Mouse (Mus musculus): ENCODE measurements around the gene Tfap2c. TPM values are rescaled to one million over a fixed set of nuclear protein-coding genes. Genes with fewer than 3 reads are reported as not detected.

The Tfap2c gene
- polyA plus RNA-seq, 1 experiment from 2014 or later: 6.3 TPM

DNA sequence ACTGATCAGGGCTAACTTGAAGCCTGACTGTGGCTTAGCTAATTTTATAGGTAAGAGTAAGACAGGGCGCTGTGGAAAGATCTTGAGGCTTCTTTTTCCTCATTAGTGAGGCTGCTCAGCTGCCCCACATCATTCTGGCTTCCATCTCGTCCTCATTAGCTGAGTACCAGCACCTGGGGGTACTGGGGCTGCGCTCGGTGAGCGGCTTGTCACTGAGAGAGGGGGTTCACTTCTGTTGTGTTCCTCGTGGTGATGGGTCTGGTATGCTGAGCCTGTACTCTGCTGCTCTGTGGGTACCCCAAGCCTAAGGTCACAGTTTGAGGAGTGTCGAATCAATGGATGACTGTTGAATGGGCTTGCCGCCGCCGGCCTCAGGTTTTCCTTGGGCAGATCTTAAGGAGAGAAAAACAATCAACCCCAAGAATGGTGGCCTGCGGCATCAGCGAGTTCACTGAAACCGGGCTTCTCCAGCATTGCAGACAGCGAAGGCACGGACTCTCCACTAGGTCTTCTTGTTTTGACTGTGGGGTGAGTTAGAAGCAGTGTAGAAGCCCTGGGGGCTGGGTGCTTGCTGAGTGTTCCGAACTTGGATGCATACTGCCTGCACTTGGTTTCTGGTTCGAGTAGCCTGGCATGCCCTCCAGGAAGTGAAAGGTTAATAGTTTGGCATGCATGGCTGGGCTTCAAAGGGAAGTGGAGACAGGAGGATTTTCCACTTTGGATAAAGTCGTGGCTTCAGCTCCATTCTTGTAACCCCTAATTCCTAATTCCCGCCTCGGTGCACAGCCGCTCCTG is 9.5 kb downstream of the Tfap2c start:
- H3K36me3 ChIP-seq: no peaks in the 10 kb centered on the region
- 0 out of 2 replicates have a peak overlapping the region, but pooled peaks have one; percentile 18 for H3K4me3 ChIP-seq
- H3K4me1 ChIP-seq: peaks cover 50% of the 10 kb centered on the region
- H3K27ac ChIP-seq (replicated peaks): no peak overlapping the region
- H3K27me3 ChIP-seq (ENCODE audit: low read depth, poor library complexity, severe bottlenecking): peaks cover 93% of the 10 kb centered on the region
- 28% methylated on average over 21 of the region's 21 CpGs for WGBS
- DNase-seq (ENCODE audit: low spot score): peak; percentile 28
- no peaks in the 10 kb centered on the region for H3K9me3 ChIP-seq (replicated peaks)

DNA sequence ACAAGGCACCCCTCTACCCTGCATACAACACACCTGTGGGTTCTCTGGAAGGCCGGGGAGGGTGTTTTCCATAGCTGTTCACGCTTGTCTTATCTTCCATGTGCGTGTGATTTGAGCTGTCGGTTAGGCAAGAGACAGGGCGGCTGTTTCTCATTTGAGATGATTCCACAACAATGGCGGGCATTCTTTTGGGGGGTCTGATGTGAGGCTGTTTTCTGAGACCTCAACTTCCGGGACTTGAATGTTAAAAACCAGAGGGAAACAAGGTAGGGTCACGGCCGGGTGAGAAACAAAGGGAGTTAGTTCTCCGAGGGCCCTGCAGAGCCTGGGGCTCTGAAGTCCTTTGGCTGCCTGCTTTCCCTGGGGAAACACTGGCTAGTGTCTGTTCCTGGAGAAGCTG is 11.6 kb downstream of the Tfap2c start:
- Histone ChIP-seq H3K27me3 (ENCODE audit: low read depth, poor library complexity, severe bottlenecking) (peaks cover 72% of the 10 kb centered on the region), H3K4me1 (peaks cover 44% of the 10 kb centered on the region)

DNA sequence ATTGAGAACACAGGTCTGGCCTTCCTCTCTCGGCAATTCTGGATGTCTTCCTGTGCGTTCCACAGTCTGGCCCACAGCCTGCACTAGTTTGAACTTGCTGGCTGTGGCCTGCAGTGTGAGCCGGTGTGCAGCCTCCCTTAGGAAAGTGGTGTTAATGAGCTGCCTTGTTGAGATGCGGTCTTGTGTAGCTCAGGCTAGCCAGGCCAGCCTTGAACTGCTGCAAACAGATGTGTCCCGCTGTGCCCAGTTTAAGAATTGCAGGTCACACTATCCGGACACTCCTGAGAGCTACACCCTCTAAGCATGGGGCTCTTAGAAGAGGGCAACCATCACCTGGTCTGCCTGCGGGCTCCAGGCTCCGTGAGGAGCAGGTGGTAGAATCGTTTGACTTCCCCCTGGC is 18.4 kb downstream of the Tfap2c start:
- H3K27ac ChIP-seq (replicated peaks): no peak overlapping the region
- H3K9me3 ChIP-seq (replicated peaks): no peaks in the 10 kb centered on the region
- H3K4me1 ChIP-seq: no peaks in the 10 kb centered on the region
- no peak overlapping the region for H3K4me3 ChIP-seq
- H3K27me3 ChIP-seq (ENCODE audit: low read depth, poor library complexity, severe bottlenecking): peaks cover 5% of the 10 kb centered on the region; the same call in 1 of the 2 replicates
- 92% methylated on average over 9 of the region's 9 CpGs for WGBS
- DNase-seq (ENCODE audit: low spot score): no peak
- no peaks in the 10 kb centered on the region for H3K36me3 ChIP-seq

More for the DNA sequence above, 11.6 kb downstream of the Tfap2c start:
- no peak for DNase-seq (ENCODE audit: low spot score)
- H3K4me3 ChIP-seq: no peak overlapping the region
- H3K27ac ChIP-seq (replicated peaks): no peak overlapping the region
- no peaks in the 10 kb centered on the region for H3K36me3 ChIP-seq
- H3K9me3 ChIP-seq (replicated peaks): no peaks in the 10 kb centered on the region
- WGBS: 34% methylated on average over 10 of the region's 10 CpGs

DNA sequence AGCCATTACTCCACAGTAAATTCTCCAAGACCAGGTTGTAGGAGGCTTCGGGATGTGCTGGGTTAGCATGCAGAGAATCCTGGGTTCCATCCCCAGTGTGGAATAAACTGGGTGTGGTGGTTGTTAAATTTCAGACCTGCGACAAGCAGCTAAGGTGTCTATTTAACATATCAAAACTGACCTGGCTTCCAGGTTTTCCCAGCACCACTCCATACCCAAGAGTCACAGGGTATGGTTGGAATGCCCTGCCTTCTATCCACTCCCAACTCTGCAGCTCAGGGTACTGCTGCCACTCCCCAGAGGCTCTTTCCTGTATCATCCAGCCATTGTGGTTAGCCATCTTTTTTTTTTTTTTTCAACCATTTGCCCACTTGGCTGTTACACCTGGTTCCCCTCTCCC is 19.1 kb downstream of the Tfap2c start:
- DNase-seq (ENCODE audit: low spot score): no peak
- Histone ChIP-seq H3K27me3 (ENCODE audit: low read depth, poor library complexity, severe bottlenecking) (no peaks in the 10 kb centered on the region), H3K36me3 (no peaks in the 10 kb centered on the region), H3K4me1 (no peaks in the 10 kb centered on the region), H3K9me3 (replicated peaks) (no peaks in the 10 kb centered on the region), H3K4me3 (no peak overlapping the region), H3K27ac (replicated peaks) (no peak overlapping the region)
- 79% methylated on average over 2 of the region's 2 CpGs for WGBS

DNA sequence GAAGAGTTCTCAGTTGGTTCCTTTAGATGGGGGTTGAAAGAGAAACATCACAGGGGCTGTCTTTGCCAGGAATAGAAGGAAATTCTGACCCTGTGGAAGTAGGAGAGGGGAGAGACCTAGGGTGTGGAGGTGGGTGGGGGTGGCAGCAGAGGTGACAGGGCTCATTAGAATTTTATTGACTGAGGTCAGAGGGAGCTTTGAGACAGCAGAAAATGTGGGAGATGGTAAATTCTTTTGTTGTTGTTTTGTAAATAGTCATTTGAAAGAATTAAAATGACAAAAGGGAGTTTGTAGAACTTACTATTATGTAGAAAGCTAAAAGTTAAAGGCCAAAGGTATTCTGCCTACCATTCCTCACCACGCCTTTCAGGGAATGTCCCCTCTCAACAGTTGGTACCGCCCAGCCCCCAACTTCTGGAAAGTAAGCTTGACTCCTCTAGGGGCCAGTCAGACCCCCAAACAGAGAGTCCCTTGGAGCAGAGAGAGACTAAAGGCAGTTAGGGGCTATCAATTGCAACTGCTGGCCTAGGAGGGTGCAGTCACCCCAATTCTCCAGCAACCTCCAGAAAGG is 27.9 kb downstream of the Tfap2c start:
- Histone ChIP-seq H3K27ac (replicated peaks) (no peak overlapping the region), H3K9me3 (replicated peaks) (no peaks in the 10 kb centered on the region), H3K4me3 (no peak overlapping the region), H3K4me1 (peaks cover 8% of the 10 kb centered on the region), H3K27me3 (ENCODE audit: low read depth, poor library complexity, severe bottlenecking) (peaks cover 30% of the 10 kb centered on the region), H3K36me3 (no peaks in the 10 kb centered on the region)
- WGBS: 60% methylated on average over 2 of the region's 2 CpGs
- no peak for DNase-seq (ENCODE audit: low spot score)

DNA sequence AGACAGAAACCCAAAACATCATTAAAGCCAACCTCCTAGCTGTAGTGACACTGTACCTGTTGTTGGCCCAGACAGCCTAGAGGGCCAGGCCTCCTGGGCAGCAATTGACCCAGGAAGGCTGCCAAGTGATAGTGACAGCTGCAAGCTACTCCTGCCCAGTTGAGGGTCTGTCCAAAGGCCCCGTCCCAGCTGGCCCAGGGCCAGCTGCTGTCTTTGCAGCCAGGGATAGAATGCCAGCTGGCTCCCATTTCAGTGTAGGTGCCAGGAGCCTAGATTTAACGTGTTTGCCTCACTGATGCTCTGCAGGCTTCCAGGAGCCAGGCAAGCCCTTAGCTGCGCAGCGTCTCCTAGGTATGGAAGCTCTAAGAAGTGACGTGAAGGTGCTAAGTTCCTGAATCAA is 29.8 kb downstream of the Tfap2c start:
- WGBS: 88% methylated on average over 5 of the region's 5 CpGs
- Histone ChIP-seq H3K9me3 (replicated peaks) (no peaks in the 10 kb centered on the region), H3K27ac (replicated peaks) (no peak overlapping the region), H3K4me3 (no peak overlapping the region), H3K4me1 (peaks cover 16% of the 10 kb centered on the region), H3K36me3 (no peaks in the 10 kb centered on the region), H3K27me3 (ENCODE audit: low read depth, poor library complexity, severe bottlenecking) (peaks cover 34% of the 10 kb centered on the region)
- no peak for DNase-seq (ENCODE audit: low spot score)

DNA sequence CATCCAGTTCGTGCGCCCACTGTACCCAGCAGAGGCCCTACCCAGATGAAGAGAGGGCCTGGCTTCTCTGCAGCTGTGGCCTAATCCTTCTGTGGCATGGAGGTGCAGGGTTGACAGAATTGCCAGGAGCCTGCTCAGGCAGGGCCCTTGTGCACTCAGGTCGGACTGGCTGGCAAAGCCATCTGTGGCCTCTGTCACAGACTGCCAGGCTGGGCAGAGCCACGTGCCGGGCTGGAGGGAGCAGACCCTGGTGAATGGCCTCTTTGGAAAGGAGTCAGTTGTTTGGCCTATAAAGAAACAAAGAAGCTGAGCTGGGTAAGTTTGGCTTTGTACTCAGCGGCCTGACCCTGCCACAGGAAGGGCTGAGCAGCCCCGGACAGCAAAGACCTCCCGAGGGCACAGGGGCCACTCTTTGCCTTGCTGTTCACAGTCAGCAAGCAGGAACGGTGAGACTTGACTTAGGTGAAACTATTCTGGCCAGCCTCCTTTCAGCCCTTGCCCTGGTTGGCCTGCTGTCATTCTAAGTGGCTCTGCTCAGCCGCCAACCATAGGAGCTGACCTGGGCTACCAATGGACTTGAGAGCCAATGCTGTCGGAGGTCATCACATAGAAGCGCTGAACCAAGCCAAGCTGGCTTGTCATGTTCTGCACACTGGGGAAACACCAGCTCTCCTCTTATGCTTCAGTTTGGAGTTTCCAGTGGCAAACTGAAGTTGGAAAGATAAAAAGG is 31.3 kb downstream of the Tfap2c start:
- peaks cover 16% of the 10 kb centered on the region for H3K4me1 ChIP-seq
- no peaks in the 10 kb centered on the region for H3K36me3 ChIP-seq
- 61% methylated on average over 12 of the region's 12 CpGs for WGBS
- peak; percentile 15 for DNase-seq (ENCODE audit: low spot score)
- H3K27me3 ChIP-seq (ENCODE audit: low read depth, poor library complexity, severe bottlenecking): peaks cover 38% of the 10 kb centered on the region
- no peaks in the 10 kb centered on the region for H3K9me3 ChIP-seq (replicated peaks)
- no peak overlapping the region for H3K4me3 ChIP-seq
- no peak overlapping the region for H3K27ac ChIP-seq (replicated peaks)

DNA sequence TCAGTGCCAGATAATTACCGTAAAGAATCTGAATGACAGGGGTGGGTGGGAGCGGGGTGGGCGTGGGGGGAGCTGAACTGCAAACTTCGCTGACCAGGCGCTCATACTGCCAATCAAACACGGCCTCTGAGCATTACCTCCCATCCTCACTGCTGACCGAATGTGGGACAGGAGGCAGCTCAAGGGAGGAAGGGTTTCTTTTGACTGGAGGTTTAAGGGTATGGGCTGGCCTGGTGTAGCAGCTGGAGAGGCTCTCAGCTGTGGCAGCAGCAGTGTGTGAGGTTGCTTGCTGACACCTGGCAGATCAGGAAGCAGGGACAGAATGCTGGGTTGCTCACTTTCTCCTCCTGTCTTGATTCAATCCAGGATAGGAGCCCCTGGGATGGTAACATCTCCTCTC is 33.9 kb downstream of the Tfap2c start:
- no peaks in the 10 kb centered on the region for H3K9me3 ChIP-seq (replicated peaks)
- no peak overlapping the region for H3K27ac ChIP-seq (replicated peaks)
- peaks cover 38% of the 10 kb centered on the region for H3K27me3 ChIP-seq (ENCODE audit: low read depth, poor library complexity, severe bottlenecking)
- WGBS: 67% methylated on average over 7 of the region's 7 CpGs
- H3K4me3 ChIP-seq: no peak overlapping the region
- peaks cover 16% of the 10 kb centered on the region for H3K4me1 ChIP-seq
- H3K36me3 ChIP-seq: no peaks in the 10 kb centered on the region
- DNase-seq (ENCODE audit: low spot score): no peak

DNA sequence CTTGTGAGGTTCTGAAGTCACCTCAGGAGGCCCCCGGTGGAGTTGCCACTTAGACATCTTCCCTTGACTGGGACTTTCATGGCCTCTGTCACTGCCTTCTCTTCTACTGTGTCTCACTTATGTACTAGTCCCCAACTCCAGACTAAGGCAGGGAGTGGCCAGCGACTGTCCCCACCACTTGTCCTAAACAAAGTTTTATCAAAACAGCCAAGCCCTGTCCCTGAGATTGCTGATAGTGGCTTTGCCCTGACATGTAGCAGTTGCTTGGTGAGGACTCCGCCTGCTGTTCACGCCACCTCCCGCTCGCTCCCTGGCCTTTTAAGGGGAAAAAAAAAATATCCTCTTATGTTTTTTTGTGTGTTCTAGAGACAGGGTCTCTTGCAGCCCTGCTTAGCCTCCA is 35.9 kb downstream of the Tfap2c start:
- Histone ChIP-seq H3K27ac (replicated peaks) (no peak overlapping the region), H3K4me3 (no peak overlapping the region), H3K36me3 (no peaks in the 10 kb centered on the region), H3K4me1 (peaks cover 14% of the 10 kb centered on the region), H3K27me3 (ENCODE audit: low read depth, poor library complexity, severe bottlenecking) (peaks cover 25% of the 10 kb centered on the region), H3K9me3 (replicated peaks) (no peaks in the 10 kb centered on the region)
- WGBS: 91% methylated on average over 6 of the region's 6 CpGs
- no peak for DNase-seq (ENCODE audit: low spot score)

DNA sequence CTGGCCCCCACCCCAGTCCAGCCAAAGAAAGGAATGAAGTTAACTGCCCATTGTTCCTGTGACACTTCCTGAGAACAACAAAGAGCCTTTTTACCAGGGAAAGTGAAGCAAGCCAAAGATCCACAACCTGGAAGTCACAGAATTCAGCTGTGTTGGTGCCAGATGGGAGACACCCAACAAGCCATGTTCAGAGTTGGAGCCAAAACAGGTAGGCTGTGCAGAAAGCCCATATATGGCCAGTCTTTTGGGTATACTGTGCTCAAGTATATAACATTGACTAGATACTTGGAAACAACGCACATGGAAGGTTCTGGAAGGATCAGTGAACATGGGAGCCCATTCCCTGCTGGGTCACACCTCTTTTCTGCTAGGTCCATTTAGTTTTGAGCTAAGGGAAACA is 39.7 kb downstream of the Tfap2c start:
- H3K9me3 ChIP-seq (replicated peaks): no peaks in the 10 kb centered on the region
- H3K36me3 ChIP-seq: no peaks in the 10 kb centered on the region
- H3K4me1 ChIP-seq: no peaks in the 10 kb centered on the region; the same call in 1 of the 2 replicates
- 0 out of 2 replicates have a peak, but pooled peaks cover 5% of the 10 kb centered on the region for H3K27me3 ChIP-seq (ENCODE audit: low read depth, poor library complexity, severe bottlenecking)
- no peak overlapping the region for H3K4me3 ChIP-seq
- no peak overlapping the region for H3K27ac ChIP-seq (replicated peaks)
- WGBS: 95% methylated on average over 1 of the region's 1 CpGs
- DNase-seq (ENCODE audit: low spot score): no peak

DNA sequence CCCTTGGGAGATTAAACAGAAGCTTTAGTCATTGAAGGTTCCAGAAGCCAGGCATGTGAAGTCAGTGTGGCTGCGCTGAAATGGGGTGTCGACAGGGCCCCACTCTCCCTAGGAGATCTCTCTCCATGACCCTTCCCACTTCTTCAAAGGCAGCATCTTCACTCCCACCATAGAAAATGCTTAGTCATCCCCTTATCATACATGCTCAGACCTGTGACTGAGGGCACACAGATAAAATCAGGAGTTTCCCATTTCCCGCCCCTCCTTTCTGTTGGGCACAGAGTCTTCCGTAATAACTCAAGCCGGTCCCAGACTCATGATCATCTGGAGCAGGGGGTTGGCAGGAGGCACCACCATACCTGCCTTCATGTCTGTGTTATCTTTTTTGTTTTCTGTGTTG is 41.4 kb downstream of the Tfap2c start:
- Histone ChIP-seq H3K9me3 (replicated peaks) (no peaks in the 10 kb centered on the region), H3K27ac (replicated peaks) (no peak overlapping the region), H3K4me1 (peaks cover 4% of the 10 kb centered on the region; the same call in 1 of the 2 replicates), H3K27me3 (ENCODE audit: low read depth, poor library complexity, severe bottlenecking) (no peaks in the 10 kb centered on the region), H3K4me3 (no peak overlapping the region), H3K36me3 (no peaks in the 10 kb centered on the region)
- DNase-seq (ENCODE audit: low spot score): no peak
- 96% methylated on average over 5 of the region's 5 CpGs for WGBS

DNA sequence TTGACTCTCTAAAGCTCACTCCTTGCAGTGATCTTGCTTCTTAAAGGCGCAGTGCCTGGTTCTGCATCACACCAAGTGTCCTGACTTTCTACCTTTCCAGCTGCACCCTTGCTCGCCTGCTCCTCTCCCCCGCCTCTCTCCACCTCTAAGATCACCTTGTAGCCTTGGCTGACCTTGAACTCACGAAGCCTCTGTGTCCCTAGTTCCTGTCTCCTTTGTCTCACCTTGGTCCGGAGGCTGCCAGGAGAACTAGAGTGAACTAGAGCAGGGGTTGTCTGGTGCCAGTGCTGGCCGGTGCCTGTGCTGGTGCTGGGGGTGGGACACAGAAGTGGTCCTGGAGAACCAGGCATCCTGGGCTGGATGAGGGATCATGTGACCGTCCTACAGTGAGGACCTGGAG is 44.9 kb downstream of the Tfap2c start:
- Histone ChIP-seq H3K27me3 (ENCODE audit: low read depth, poor library complexity, severe bottlenecking) (no peaks in the 10 kb centered on the region; the same call in 1 of the 2 replicates), H3K4me1 (peaks cover 18% of the 10 kb centered on the region), H3K4me3 (no peak overlapping the region), H3K36me3 (no peaks in the 10 kb centered on the region), H3K9me3 (replicated peaks) (no peaks in the 10 kb centered on the region), H3K27ac (replicated peaks) (no peak overlapping the region)
- no peak for DNase-seq (ENCODE audit: low spot score)
- 90% methylated on average over 7 of the region's 7 CpGs for WGBS

DNA sequence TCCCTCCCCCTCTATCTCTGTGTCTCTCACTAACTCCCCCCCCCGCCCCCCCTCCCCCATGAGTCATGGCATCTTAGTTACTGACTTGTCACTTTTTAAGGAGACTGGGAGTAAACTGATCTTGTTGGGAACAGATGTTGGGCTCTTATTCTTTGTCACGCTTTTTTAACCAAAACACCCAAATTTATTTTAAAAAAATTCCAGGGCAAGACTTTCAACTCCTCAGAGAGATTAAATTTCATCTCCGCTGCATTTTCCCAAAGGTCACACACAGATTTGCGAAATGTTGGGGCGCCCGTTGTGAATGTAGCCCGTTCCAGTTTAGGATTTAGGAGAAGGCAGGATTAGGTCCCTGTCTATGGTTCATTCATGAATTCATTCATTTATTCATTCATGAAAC is 47.7 kb downstream of the Tfap2c start:
- H3K27ac ChIP-seq (replicated peaks): no peak overlapping the region
- peaks cover 18% of the 10 kb centered on the region for H3K4me1 ChIP-seq
- 70% methylated on average over 7 of the region's 7 CpGs for WGBS
- H3K9me3 ChIP-seq (replicated peaks): no peaks in the 10 kb centered on the region
- no peak overlapping the region for H3K4me3 ChIP-seq
- no peak for DNase-seq (ENCODE audit: low spot score)
- H3K36me3 ChIP-seq: no peaks in the 10 kb centered on the region
- no peaks in the 10 kb centered on the region; the same call in 1 of the 2 replicates for H3K27me3 ChIP-seq (ENCODE audit: low read depth, poor library complexity, severe bottlenecking)
